Mouse (Mus musculus) right cerebral cortex, postnatal 4 days (tissue): Measurements from ENCODE around the gene Rragc.
"Not testable (repeated sequence)": the region's sequence is repeated elsewhere in the genome, so short reads cannot be mapped to it uniquely, and the experiment has no call there.

Experiments
- DNase-seq: peaks from one replicate; pipeline ENCODE4 v3.0.0-alpha.2; 2022

The Rragc gene

DNA sequence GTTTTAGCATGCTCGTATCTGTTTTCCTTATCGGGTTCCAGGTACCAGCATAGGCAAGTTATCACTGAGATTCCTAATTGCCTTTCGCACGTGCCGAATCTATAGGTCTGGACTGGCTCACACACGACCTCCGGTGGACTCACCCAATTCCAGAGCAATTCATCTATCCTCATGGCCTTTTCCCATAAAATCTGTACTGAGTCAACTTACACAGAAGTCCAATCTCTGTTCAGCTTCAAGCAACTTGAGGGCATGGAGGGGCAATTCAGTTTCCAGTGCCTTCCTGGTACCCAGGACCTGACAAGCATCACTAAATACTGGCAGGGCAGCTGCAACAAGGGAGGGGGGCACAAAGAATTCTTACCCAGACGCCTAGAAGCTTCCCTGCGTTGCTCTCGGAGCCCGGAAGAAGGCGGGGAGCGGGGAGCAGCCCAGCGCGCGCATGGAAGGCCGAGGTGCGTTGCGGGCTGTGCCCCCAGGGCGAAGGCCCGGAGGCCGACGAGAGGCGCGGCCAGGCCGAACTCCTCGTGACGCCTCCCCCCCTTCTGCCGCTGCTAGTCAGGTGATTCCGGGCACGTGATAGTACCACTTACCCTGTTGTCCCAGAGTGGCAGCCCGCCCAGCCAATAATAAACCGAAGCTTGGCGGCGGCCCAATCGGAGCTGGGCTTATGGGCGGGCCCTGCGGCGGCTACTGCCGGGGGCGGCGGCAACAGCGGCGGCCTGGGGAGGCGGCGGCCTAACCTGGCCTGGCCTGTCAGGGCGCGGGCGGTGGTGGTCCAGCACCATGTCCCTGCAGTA, at the start of gene Rragc:
Rragc (plus strand) TSS at position 699 of the 800 bp plus-strand sequence.
- DNase-seq = peak; percentile 100

DNA sequence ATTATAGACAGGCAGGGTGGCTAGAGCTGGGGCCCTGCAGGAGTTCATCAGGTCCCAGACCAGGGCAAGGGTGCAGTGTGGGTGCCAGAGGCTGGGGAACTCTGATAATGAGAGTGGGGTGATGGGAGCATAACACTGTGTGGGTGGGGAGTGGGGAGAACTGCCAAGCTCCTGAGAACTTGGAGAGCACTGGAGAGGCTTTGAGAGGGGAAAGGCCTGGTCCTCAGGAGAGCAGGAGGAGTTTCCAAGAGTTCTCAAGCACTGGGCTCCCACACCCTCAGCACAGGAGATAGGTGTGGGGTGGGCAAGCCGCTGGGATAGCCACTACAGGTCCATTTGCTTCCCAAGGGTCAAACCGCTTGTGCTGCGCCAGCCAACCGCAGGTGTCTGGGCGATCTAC, 23.5 kb upstream of the Rragc start:
- DNase-seq = no peak

DNA sequence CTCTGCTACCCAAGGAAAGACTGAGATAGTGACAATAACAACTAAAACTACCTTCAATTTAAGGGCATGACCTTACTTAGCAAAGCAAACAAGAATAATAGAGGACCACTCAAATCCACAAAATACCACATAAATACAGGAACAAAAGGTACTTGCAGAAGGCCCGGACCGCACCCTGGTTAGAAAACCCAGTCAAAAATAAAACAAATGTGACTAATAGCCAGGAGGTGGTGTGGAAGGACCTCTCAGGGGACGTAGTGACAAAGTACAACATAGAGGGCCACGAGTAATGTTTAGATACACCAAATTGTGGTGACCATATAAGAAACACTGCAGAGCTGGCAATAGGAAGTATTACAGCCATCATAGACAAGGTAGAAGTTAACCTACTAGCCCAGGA, 23.0 kb upstream of the Rragc start:
- DNase-seq = no peak

DNA sequence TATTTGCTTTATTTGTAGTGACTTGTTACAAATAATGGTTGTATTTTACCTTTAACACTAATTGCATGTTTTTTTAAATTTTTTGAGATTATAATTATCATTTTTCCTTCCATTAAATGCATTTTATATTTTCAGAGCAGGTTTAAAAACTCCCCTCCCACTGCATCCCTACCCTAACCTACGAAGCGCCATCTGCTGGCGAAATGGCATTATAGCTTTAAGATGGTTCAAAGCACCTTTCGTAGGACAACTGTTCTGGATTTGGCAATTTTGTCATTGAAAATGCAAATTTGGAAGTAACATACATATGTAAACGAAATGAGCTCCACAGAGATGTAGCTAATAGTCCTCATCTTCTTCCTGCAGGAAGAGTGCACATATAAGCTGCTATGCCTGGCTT, 18.6 kb upstream of the Rragc start:
- peak; percentile 75 for DNase-seq

DNA sequence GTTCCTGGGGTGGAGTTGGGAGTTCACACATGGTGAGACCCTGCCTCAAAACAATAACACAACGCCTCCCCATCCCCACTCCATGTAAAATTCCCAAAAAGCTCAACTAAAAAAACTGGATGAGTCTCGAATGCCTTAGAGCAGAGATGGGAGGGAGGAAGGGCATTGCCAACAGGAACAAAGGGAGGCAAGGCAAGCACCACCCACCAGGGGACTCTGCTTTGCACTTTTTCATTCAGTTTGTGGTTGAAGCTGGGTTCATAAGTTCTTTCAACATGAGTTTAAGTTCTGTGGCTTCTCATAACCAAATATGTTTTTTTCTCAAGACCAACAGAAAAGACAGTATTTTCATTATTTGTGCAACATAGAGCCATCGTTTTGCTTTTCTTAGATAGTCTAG, 13.8 kb upstream of the Rragc start:
- DNase-seq = no peak

DNA sequence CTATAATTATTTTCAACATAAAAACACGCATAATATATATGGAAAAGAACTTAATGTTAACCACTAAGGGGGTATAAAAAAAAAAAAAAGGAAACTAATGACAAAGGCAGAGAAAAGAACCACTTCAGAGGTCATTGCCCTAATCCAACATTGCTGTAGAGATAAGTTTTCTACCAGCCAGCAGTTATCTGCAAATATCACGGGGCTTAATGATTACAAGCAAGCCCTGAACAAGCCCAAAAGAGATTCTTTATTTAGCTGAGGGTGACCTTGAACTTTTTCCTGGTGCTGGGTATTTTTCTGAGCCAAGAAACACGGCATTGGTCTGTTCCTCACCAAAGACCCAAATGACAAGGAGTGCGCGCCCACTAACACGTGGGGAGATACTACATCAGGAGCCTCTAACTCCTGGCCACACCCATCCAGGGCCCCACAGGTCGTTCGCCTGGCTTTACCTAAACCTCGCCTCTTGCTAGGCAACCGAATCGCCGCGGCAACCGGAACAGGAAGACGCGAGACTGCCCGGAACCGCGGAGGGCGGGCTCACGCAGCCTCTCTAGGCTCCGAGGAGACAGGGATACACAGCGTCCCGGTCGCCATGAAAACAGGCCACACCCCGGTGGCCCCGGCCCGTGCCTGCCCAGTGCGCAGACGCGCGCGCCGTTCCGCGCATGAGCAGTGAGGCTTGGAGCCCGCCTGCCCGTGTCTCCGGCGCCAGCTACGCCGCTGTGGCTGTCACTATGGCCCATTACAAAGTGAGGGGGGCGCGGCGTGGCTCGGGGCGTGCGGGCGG, 12.7 kb upstream of the Rragc start, which contains the start of gene Mycbp:
Mycbp (plus strand) TSS at position 500 of the 793 bp plus-strand sequence.
- peak; percentile 98 for DNase-seq

DNA sequence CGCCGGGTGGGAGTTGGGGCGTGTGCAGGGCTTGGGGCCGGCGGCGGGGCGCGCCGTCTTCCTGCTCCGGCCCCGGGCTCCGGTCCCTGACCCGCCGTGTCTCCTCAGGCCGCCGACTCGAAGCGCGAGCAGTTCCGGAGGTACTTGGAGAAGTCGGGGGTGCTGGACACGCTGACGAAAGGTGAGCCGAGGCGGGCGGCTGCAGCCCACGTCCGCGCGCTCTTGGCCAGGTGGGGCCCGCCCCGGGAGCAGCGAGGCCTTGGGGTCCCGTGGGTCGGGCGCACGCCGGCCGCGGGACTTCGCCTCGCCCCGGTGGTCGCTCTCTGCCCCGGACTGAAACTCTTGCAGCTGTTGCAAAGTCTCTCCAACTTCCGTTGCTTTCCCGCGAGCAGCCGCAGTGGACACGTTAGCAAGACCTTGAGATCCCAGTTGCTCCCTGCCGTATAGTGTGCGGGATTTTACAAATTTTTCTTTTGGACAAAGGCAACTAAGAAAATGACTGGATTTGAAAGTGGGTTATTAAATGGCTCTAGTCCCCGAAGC, 12.0 kb upstream of the Rragc start:
- no peak for DNase-seq

DNA sequence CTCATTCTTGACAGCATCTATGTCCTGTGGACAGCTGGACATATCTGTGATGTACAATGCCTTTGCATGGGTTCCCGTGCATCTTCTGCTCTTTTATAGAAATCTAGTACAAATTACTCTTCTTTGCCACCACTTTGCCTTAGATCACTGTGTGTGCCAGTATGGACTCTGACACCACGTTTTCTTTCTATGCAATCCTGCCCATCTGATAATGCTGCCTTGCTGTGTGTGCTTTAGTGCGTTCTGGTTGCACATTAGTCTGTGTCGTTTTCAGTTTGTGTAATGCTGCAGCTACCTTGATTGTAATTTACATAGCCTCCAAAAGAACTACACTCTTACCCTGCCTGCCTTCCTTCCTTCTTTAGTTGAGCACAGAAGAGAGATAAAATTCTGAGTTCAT, 5.7 kb upstream of the Rragc start:
- DNase-seq = no peak

DNA sequence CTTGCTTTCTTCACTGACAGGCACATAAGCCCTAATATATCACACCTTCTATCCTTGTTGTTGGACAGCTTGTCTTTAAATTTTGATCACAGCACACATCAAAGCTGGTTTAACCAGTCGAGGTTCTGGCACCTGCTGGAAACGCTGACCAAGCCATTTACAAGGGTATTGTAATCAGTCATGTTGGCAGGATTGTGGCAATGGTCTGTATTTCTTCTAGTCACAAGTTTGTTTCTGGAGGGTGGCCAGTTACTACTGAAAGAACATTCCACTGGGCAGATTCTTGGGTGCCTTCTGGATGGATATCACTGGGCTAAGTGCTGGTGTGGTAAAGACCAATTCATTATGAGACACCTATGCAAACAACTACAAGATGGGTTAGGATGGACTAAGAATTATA, 4.8 kb upstream of the Rragc start:
- DNase-seq = no peak

DNA sequence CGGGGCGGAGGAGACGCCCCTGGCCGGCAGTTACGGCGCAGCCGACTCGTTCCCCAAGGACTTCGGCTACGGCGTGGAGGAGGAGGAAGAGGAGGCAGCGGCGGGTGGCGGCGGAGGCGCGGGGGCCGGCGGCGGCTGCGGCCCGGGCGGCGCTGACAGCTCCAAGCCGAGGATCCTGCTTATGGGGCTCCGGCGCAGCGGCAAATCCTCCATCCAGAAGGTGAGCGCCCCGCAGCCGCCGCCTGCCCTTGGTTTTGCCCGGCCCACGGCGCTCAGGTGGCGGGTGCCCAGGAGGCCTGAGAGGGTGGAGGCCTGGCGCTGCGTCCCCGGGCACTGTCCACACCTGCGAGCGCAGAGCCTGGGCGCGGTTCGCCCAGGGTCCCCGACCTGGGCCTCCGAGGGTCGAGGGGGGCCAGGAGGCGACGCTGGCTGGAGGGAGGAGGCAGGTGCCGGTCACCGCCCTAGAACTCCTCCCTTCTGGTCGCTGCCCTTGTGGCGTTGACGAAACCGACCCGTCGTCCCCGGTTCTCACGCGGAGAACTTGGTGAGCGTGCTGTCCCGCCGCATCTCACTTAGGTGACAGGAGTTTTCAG, 398 bp downstream of the Rragc start, which contains the start of gene 4930535I16Rik:
4930535I16Rik (minus strand) TSS at position 475 of the 593 bp plus-strand sequence.
- no peak for DNase-seq

DNA sequence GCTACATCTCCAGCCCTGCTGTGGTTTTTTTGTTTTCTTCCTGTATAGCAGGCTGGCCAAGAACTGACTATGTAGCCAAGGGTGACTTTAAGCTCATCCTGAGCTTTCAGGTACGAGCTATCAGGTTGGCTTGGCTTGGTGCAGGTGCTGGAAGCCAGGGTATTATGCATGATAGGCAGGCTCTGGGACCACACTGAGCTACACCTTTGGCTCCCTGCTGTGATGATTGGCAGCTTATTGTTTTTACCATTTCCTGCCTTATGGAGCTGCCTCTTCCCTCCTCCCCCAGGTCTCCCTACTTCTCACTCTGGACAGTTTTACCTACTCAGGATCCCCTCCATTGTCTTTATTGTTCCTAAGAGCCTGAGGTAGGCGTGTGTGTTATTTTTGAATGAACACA, 1.6 kb downstream of the Rragc start:
- DNase-seq = no peak

DNA sequence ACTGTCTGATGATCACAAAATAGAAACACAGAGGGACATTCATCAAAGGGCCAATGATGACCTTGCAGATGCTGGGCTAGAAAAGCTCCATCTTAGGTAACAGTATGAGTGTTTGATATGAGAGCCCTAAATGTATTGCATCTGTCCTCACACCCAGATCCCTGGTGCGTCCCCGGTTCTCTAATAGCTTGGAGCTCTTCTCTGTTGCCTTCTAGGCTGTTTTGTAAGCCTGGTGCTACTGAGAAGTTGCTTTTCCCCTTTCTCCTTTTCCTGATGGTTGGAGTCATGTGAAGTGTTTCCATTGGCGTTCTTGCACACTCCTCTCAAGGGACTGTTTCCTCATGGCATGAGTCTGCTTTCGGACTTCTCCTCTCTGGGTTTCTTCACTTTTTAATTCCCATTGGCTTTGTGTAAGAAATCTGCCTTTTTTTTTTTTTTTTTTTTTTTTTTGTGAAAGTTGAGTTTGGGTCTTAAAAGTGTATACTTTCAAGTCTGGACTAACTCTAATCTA, 3.9 kb downstream of the Rragc start:
- DNase-seq = no peak

DNA sequence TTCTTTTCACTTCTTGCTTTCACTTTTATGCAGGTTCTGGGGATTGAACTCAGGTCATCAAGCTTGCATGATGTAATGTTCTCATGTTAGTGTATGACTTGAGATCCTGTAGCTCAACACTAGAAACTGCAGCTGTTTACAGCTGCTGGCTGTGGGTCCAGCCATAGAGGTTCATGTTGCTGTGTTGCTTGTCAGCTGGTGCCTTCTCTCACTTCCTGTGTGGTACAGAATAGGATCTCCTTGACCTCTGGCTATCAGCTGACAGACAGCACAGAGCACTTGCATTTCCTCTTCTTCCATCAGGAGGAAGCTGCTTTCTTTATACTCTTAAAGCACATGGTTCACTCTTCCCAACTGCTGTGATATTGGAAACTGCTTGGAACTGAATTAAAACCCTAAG, 10.7 kb downstream of the Rragc start:
- DNase-seq = no peak

DNA sequence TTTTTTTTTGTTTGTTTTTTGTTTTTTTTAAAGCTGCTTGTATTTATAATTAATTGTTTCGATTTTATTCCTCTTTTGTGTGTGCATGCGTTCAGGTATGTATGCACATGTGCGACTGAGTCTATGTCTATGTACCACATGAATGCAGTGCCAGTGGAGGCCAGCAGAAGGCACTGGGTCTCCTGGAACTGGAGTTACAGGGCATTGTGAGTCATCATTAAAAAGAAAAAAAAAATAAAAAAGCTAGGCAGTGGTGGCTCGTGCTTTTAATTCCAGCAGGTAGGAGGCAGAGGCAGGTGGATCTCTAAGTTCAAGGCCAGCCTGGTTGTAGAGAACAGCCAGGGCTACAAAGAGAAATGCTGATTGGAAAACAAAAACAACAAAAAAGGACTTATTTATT, 12.7 kb downstream of the Rragc start:
- DNase-seq = no peak

DNA sequence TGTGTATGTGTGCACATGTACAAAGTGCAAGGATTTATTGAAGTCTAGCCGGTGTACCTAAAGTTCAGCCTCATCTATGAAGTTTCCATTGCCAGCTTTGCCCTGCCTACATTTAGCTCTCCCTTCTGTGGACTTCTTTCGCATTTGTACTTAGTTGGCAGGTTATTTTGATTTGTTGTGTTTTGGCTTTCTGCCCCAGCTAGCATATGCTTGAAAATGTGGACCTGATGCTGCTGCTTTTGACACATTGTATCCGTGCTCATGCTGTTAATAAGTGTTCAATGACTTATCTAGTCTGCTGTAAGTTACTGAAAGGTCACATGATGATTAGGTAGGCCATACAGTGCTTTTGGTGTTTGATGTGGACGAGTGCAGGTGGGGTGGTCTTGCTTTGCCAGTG, 17.1 kb downstream of the Rragc start:
- no peak for DNase-seq

DNA sequence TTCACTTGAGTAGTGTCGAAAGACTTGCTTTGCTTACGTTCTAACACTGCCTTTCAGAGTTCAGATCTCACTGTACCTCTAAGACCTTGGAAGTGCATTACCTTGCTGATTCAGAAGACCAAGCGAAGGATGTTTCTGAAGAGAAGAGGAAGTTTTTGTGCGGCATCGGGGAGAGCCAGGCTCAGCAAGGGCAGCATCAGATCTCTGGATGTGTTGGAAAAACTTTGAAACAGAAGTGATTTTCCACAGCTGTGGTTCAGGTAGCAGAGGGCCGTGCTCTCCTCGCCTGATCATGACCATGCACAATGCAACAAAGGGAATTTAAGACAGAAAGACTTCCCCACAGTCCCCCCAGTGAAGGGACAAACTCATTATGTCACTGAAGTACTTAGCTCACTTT, 18.8 kb downstream of the Rragc start:
- DNase-seq = no peak

DNA sequence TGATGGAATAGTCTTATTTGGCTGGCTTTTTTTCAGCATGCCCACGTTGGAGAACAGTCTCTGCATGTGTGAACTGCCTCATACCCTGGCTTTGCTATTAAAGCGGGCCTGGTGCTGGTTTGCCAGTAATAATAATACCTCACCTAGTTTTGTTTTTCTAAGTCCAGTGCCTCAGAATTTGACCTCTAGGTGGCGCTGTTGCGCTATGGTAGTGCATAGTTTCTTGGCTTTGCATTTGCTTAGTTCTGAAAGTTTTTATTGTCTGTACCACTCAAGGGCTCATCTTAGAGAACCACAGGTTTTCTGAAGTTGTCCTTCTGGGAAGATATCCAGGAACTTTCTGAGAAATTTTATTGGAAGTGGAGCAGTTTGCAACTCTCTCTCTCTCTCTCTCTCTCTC, 22.6 kb downstream of the Rragc start:
- DNase-seq = peak; percentile 93

DNA sequence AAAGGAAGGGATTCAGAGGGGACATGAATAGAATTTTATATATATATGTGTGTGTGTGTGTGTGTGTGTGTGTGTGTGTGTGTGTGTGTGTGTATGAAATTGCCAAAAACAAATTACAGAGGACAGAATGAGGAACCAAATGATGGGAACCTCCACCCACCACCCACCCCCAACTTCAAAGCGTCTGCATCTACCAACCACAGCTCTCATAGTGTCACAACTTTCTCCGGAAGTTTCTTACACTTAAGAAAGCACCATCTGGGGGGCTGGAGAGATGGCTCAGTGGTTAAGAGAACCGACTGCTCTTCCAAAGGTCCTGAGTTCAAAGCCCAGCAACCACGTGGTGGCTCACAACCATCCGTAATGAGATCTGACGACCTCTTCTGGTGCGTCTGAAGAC, 23.6 kb downstream of the Rragc start:
- not testable (repeated sequence) for DNase-seq

DNA sequence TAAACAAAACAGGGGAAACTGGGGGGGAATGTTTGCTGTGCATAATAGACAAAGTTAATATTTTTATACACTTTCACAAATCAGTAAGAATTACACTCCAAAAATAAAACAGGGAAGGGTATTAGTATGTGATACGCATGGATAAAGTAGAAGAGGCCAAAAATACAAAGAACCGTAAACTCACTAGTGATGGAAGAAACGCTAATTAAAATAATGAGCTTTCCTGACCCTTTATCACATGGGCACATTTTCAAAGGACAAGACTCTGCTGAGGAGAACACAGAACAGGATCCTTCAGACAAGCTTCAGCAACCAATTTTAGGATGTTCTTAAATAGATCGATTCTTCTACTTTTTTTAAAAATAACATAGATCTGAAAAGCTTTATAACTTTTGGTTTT, 29.5 kb downstream of the Rragc start:
- no peak for DNase-seq

DNA sequence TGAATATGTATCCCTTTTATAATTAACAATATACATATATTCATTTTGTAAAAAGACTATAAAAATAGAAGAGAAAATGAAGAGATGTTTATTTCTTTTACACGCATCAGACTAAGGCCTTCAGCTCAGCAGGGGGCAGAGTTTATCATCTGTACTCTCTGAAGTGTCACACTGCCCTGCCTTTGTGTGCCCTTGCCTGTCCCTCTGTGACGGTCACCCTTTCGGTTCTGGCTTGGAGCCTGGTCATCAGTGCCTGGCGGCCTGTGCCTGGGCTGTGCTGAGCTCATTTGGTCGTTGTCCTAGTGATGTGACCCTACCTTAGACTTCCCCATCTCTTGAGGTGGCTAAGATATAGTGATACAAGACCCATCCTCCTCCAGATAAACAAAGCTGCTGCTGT, 29.9 kb downstream of the Rragc start:
- DNase-seq = no peak

DNA sequence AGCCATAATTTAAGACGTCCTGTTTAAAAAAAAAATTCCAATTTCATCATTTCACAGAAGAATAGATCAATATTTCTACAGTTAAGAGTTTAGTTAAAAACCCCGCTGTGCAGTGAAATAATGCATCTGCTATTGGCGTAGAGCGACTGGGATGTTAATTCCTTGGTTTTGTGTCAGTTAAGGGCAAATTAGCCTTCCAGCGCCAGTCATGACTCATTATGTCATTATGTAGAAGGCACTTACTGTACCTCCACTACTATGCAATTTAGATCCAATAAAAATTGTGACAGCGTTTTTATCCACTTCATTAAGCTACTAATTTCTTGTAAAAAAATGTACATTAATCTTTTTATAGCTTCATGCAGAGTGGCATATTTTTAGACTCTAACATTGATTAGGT, 31.7 kb downstream of the Rragc start:
- no peak for DNase-seq

DNA sequence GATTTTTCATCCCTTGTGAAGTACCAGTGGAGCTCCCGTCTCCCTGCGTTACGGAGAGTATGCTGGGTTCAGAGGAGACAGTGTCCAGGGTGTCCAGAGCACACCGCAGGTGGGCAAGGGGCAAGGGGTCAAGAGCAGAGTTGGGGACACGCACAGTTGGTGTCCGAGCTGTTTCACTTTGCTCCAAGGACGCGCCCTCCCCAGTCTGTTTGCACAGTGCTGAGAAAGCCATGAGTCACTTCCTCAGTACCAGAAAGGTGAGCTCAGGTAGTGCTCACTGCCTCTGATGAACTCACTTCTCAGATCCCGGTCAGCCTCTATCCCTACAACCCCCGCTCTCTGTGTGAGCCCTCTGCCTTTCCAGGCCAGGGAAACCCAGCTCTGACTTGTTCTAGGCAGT, 32.4 kb downstream of the Rragc start:
- no peak for DNase-seq

DNA sequence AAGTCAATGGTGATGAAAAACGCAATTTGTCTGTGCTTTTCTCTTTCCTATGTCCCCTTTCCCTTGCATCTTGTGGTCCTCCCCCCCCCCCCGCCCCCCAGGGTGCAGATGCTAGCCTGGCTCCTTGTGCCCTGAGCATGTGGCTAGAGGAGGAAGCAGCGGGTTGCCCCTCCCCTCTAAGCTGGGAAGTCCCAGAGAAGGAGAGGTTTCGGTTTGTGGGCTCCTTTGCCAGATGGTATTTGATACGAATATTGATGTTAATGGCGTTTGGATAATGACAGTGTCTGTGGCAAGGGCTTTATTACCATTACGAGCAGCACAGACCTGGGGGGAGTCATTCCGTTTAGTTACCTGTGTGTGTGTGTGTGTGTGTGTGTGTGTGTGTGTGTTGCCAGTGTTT, 34.8 kb downstream of the Rragc start:
- DNase-seq = no peak
